ENCODE assay signal across 8 mouse cellular contexts in genomic region chr12:39665448-39665847, GRCm38 (mm10).
DNase-seq lines count a peak whose midpoint lies in the region; ATAC-seq and TF ChIP-seq lines count a peak whose summit lies in the region.

No protein-coding gene starts in this region.

- no peak overlapping the region for H3ac ChIP-seq in C2C12 (ENCODE audit: control insufficient read depth, insufficient read length, low read depth)

- no peaks in the 10 kb centered on the region for H3K4me1 ChIP-seq in cortical plate, adult 2 months (ENCODE audit: control insufficient read depth, insufficient read depth, low read length)
- H3K4me1 ChIP-seq in midbrain, postnatal 0 days (ENCODE audit: insufficient read depth, low read length) = no peaks in the 10 kb centered on the region

- intact Hi-C loops in left cerebral cortex, postnatal 4 days (cut with DNase I) = loop anchor here (2.0 to 10.0 kb wide), 2 partner anchors 371 to 499 kb away; no protein-coding TSS in a partner anchor

- H3K27ac ChIP-seq in cortical plate, adult 2 months (ENCODE audit: insufficient read depth, low read length) = no peak overlapping the region
- H3K27ac ChIP-seq in midbrain, postnatal 0 days (ENCODE audit: low read depth, low read length) = no peak overlapping the region

- H3K4me2 ChIP-seq in midbrain, postnatal 0 days (ENCODE audit: low read depth, low read length, poor library complexity, severe bottlenecking) = no peak overlapping the region

- peak; percentile 91 for ATAC-seq in activated CD4-positive, CD25-positive, alpha-beta regulatory T cell, adult 4 months
- 0 out of 2 replicates have a peak, but pooled peaks have one; percentile 69 for ATAC-seq in midbrain, postnatal 0 days (ENCODE audit: low FRiP score)

- peak; percentile 6 for DNase-seq in gastrocnemius, postnatal 25 days
- DNase-seq in kidney, adult 18-20 months = peak; percentile 51
- DNase-seq in left cerebral cortex, postnatal 4 days = peak; percentile 63
- peak; percentile 81 for DNase-seq in midbrain, postnatal 0 days (ENCODE audit: low spot score)
- peak; percentile 78 for DNase-seq in testis, postnatal 10 days (ENCODE audit: low spot score)

- H3K4me3 ChIP-seq in C2C12 (ENCODE audit: insufficient read depth, poor library complexity, severe bottlenecking) = no peak overlapping the region
- no peak overlapping the region for H3K4me3 ChIP-seq in cortical plate, adult 2 months (ENCODE audit: insufficient read depth, low read length)
- no peak overlapping the region for H3K4me3 ChIP-seq in midbrain, postnatal 0 days (ENCODE audit: low read depth, low read length)

- no peaks in the 10 kb centered on the region for H3K36me3 ChIP-seq in C2C12 (ENCODE audit: control insufficient read depth, insufficient read depth)
- no peaks in the 10 kb centered on the region for H3K36me3 ChIP-seq in midbrain, postnatal 0 days (ENCODE audit: insufficient read depth, low read length)

- TF ChIP-seq POLR2A in cortical plate, adult 2 months (IDR thresholded peaks at IDR 0.05; ENCODE audit: extremely low read depth, insufficient read depth, low read length) = no peak

- H3K79me2 ChIP-seq in C2C12 (ENCODE audit: control insufficient read depth, insufficient read depth) = no peaks in the 10 kb centered on the region

- H3K9me3 ChIP-seq in midbrain, postnatal 0 days (ENCODE audit: low read length) = no peaks in the 10 kb centered on the region

- H3K9ac ChIP-seq in midbrain, postnatal 0 days (replicated peaks; ENCODE audit: low read length, poor library complexity, severe bottlenecking) = no peak overlapping the region

- H3K79me3 ChIP-seq in C2C12 (ENCODE audit: low read depth) = no peaks in the 10 kb centered on the region

- WGBS in midbrain, postnatal 0 days = 18% methylated on average over 4 of the region's 4 CpGs

- TF ChIP-seq CTCF in C2C12 (IDR thresholded peaks at IDR 0.05; ENCODE audit: control insufficient read depth, insufficient read depth, insufficient read length) = peak; percentile 78
- peak; percentile 85 for TF ChIP-seq CTCF in cortical plate, adult 2 months (IDR thresholded peaks at IDR 0.05; ENCODE audit: extremely low read depth, insufficient read depth, low read length)
- TF ChIP-seq CTCF in midbrain, postnatal 0 days (IDR thresholded peaks at IDR 0.05) = peak; percentile 84

- H3K27me3 ChIP-seq in C2C12 (ENCODE audit: control insufficient read depth, insufficient read depth, insufficient read length) = no peaks in the 10 kb centered on the region
- H3K27me3 ChIP-seq in midbrain, postnatal 0 days (ENCODE audit: insufficient read depth, low read length) = no peaks in the 10 kb centered on the region

TF ChIP-seq in C2C12, 6 proteins besides CTCF, POLR2A, EP300 and RAD21:
- TF ChIP-seq MYOD1 (IDR thresholded peaks at IDR 0.05; ENCODE audit: control insufficient read depth, insufficient read length, low read depth) (no peak), MAX (IDR thresholded peaks at IDR 0.05) (no peak), FOSL1 (IDR thresholded peaks at IDR 0.05; ENCODE audit: insufficient read depth, low read length, poor library complexity, severe bottlenecking) (no peak), USF1 (IDR thresholded peaks at IDR 0.05; ENCODE audit: low read depth) (no peak), CEBPB (IDR thresholded peaks at IDR 0.05; ENCODE audit: low read depth) (no peak), MYOG (IDR thresholded peaks at IDR 0.05; ENCODE audit: control insufficient read depth, extremely low read depth, insufficient read length) (no peak)

Comparison
In these comparisons a context has a peak if more than half of its experiments do, and no peak if none do; other contexts are left out.
1. DNase-seq: peak in every context shown above with its lines; median percentile 81 in midbrain, postnatal 0 days; 78 in testis, postnatal 10 days; 63 in left cerebral cortex, postnatal 4 days; 51 in kidney, adult 18-20 months; 6 in gastrocnemius, postnatal 25 days.